Mouse (Mus musculus) B cell, adult 67 days (primary cell): ENCODE measurements around the gene H2-M10.6. TPM values are rescaled to one million over a fixed set of nuclear protein-coding genes. Genes with fewer than 3 reads are reported as not detected.

ENCODE experiments used
- total RNA-seq, 2 experiments: library from RNA; stranded (reverse); gene quantifications; 4 replicates each; pipeline ENCODE4 v1.2.4; 2023

Gene H2-M10.6
- total RNA-seq: not detected

DNA sequence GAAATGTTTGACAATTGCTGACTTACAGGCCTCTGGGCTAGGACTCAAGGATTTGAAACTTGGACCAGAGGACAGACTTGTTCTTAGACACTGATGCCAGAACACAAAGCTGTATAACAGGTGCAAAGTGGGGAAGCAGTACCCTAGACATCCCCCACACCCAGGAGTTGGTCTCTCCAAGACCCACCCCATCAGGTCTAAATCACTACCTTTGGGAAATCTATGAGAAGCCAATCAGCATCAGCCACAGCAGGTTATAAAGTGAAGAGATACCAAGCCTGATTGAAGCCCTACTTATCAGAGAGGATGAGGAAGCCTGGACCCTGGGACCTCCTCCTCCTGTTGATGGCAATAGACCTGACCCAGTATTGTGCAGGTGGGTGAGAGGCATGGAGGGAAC lies at the start of gene H2-M10.6:
TSS of gene H2-M10.6 (plus strand) at position 301 of the 400 bp plus-strand sequence.

DNA sequence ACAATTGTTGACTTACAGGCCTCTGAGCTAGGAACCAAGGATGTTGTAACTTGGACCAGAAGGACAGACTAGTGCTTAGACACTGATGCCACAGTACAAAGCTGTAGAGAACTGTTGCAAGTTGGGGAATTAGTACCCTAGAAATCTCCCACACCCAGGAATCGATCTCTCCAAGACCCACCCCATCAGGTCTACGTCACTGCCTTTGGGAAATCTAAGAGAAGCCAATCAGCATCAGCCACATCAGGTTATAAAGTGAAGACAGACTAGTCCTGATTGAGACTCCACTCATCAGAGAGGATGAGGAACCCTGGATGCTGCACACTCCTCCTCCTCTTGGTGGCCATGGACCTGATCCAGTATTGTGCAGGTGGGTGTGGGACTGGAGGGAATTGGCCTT lies 39.4 kb upstream of the H2-M10.6 start, which contains the start of gene H2-M10.5:
TSS of gene H2-M10.5 (plus strand) at position 301 of the 400 bp plus-strand sequence.

DNA sequence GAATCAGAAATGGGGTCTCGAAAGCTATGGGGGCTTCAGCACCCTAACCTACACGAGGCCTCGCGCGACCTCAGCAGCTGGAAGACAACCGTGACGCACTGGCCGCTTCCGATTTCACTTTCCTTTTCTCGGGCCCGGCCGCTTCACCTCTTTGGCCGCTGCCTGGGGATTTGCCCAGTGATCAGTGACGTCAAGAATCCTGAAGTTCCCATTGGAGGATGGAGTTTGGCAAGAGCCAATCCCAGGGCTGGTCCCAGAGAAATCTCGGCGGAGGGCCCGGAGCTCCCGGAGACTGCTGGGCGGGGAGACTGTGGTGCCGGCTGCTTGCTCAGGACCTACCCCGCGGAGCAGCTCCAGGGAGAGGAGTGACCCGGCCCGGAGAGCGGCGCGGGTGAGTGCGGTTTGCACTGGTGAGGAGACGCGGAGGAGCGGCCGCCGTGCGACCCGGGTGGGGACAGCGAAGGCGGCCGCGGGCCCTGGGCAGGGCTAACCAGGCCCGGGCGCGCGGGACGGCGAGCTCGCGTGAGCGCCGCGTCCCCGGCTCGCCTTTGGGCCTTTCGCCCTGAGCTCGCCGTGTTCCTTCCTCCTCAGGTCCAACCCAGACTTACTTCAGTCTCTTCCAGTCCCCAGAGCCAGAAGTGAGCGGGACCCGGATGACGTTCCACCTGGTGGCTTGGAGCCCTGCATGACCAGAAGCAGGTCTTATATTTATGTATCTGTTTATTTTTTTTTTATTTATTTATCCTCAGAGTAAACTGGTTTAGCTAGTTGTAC lies 25.1 kb downstream of the H2-M10.6 start, which contains the start of gene Trim26:
TSS of gene Trim26 (plus strand) at position 261 of the 774 bp plus-strand sequence.

Other genes starting within 250 kb of the H2-M10.6 start
- not detected for gene H2-M9, start 169.5 kb upstream of the H2-M10.6 start, total RNA-seq
- gene H2-M1, start 140.0 kb upstream of the H2-M10.6 start, total RNA-seq: not detected
- not detected for gene H2-M10.5, start 39.3 kb upstream of the H2-M10.6 start, total RNA-seq
- gene Trim26, start 25.0 kb downstream of the H2-M10.6 start, total RNA-seq: 100 to 1,000 TPM; 175 to 200 TPM
- not detected for gene Trim15, start 55.0 kb downstream of the H2-M10.6 start, total RNA-seq
- gene Trim10, start 57.4 kb downstream of the H2-M10.6 start, total RNA-seq: under 1 TPM in 1 of 2 experiments, not detected in 1; 0.46 TPM
- gene Trim40, start 78.0 kb downstream of the H2-M10.6 start, total RNA-seq: under 1 TPM in 1 of 2 experiments, not detected in 1; 0.36 TPM
- not detected for gene Trim31, start 85.9 kb downstream of the H2-M10.6 start, total RNA-seq
- gene Rnf39, start 130.7 kb downstream of the H2-M10.6 start, total RNA-seq: not detected
- 100 to 1,000 TPM in 1 of 2 experiments, 10 to 100 TPM in 1; 95.2 to 105 TPM for gene Ppp1r11, start 139.6 kb downstream of the H2-M10.6 start, total RNA-seq
- gene Znrd1, start 146.4 kb downstream of the H2-M10.6 start, total RNA-seq: 10 to 100 TPM; 70.2 to 71.0 TPM
- gene Znrd1as, start 146.4 kb downstream of the H2-M10.6 start, total RNA-seq: 1 to 10 TPM; 1.6 to 7.4 TPM
- not detected for gene 2410137M14Rik, start 169.1 kb downstream of the H2-M10.6 start, total RNA-seq
- gene H2-M5, start 177.4 kb downstream of the H2-M10.6 start, total RNA-seq: not detected
- gene Zfp57, start 189.0 kb downstream of the H2-M10.6 start, total RNA-seq: not detected
- gene Mog, start 211.2 kb downstream of the H2-M10.6 start, total RNA-seq: not detected
- gene Gabbr1, start 233.8 kb downstream of the H2-M10.6 start, total RNA-seq: 10 to 100 TPM; 65.4 to 88.3 TPM